Mouse (Mus musculus): ENCODE data around the gene Poglut1.
A peak's percentile ranks its signal among the peaks of the same experiment; 100 is the strongest.

The Poglut1 gene

GRCm38 (mm10) chr16:38549479-38550396 is at the start of gene Poglut1:
Poglut1 (minus strand) TSS chr16:38550258.
- DNase-seq (ENCODE audit: low spot score), result no peak

- no peak for DNase-seq (ENCODE audit: low spot score)
Observed at GRCm38 (mm10) chr16:38598986-38599680, 49.1 kb upstream of the Poglut1 start.

- no peak for DNase-seq (ENCODE audit: low spot score)
Observed at GRCm38 (mm10) chr16:38596651-38597050, 46.6 kb upstream of the Poglut1 start.

- DNase-seq (ENCODE audit: low spot score), result no peak
Observed at GRCm38 (mm10) chr16:38596099-38596498, 46.0 kb upstream of the Poglut1 start.

- DNase-seq (ENCODE audit: low spot score), result no peak
Observed at GRCm38 (mm10) chr16:38594435-38594834, 44.4 kb upstream of the Poglut1 start.

- DNase-seq (ENCODE audit: low spot score), result no peak
Observed at GRCm38 (mm10) chr16:38592946-38593345, 42.9 kb upstream of the Poglut1 start.

- DNase-seq (ENCODE audit: low spot score), result no peak
Observed at GRCm38 (mm10) chr16:38592026-38592678, 42.1 kb upstream of the Poglut1 start.

GRCm38 (mm10) chr16:38591506-38591905 is 41.4 kb upstream of the Poglut1 start:
- no peak for DNase-seq (ENCODE audit: low spot score)

GRCm38 (mm10) chr16:38587572-38587971 is 37.5 kb upstream of the Poglut1 start:
- no peak for DNase-seq (ENCODE audit: low spot score)

- DNase-seq (ENCODE audit: low spot score), result no peak
Observed at GRCm38 (mm10) chr16:38587163-38587562, 37.1 kb upstream of the Poglut1 start.

GRCm38 (mm10) chr16:38585186-38585585 is 35.1 kb upstream of the Poglut1 start:
- DNase-seq (ENCODE audit: low spot score), result no peak

- no peak for DNase-seq (ENCODE audit: low spot score)
Observed at GRCm38 (mm10) chr16:38584761-38585160, 34.7 kb upstream of the Poglut1 start.

GRCm38 (mm10) chr16:38571481-38571880 is 21.4 kb upstream of the Poglut1 start:
- no peak for DNase-seq (ENCODE audit: low spot score)

- DNase-seq (ENCODE audit: low spot score), result no peak
Observed at GRCm38 (mm10) chr16:38568192-38568591, 18.1 kb upstream of the Poglut1 start.

- no peak for DNase-seq (ENCODE audit: low spot score)
Observed at GRCm38 (mm10) chr16:38563516-38563915, 13.5 kb upstream of the Poglut1 start.

- no peak for DNase-seq (ENCODE audit: low spot score)
Observed at GRCm38 (mm10) chr16:38562968-38563327, 12.9 kb upstream of the Poglut1 start.

- DNase-seq (ENCODE audit: low spot score), result peak; percentile 82
Observed at GRCm38 (mm10) chr16:38562131-38562967, 12.3 kb upstream of the Poglut1 start.

- DNase-seq (ENCODE audit: low spot score), result no peak
Observed at GRCm38 (mm10) chr16:38558221-38558748, 8.2 kb upstream of the Poglut1 start, which contains the start of gene Tmem39a. Tmem39a (plus strand) TSS chr16:38558698.

GRCm38 (mm10) chr16:38555988-38556387 is 5.9 kb upstream of the Poglut1 start:
- no peak for DNase-seq (ENCODE audit: low spot score)

GRCm38 (mm10) chr16:38548000-38548399 is 2.1 kb downstream of the Poglut1 start:
- no peak for DNase-seq (ENCODE audit: low spot score)

GRCm38 (mm10) chr16:38538716-38539380 is 11.2 kb downstream of the Poglut1 start:
- no peak for DNase-seq (ENCODE audit: low spot score)
